Mouse (Mus musculus) embryonic facial prominence, embryonic 11.5 days (tissue): Measurements from ENCODE around the gene Ly6g. TPM values are rescaled to one million over a fixed set of nuclear protein-coding genes. Genes with fewer than 3 reads are reported as not detected.
"Not testable (repeated sequence)": the region's sequence is repeated elsewhere in the genome, so short reads cannot be mapped to it uniquely, and the experiment has no call there.

Experiments
- ATAC-seq: fragments of 200-750 bp; cut with Nextera tagmentation; replicated peaks from 2 replicates; pipeline ENCODE4 v1.8.0; 2017; ENCODE audit warnings: low read depth; ENCODE audit not compliant: insufficient number of reproducible peaks, low FRiP score, low TSS enrichment
- DNase-seq: peaks from one replicate; pipeline ENCODE4 v3.0.0-alpha.2; 2015; ENCODE audit warnings: low spot score
- H3K27ac ChIP-seq: fragments of 300-500 bp; sonication (generic); replicated peaks from 2 replicates; pipeline ENCODE4 v1.5.1; 2014; ENCODE audit warnings: mild to moderate bottlenecking, low read depth, low read length, control low read depth
- H3K27me3 ChIP-seq: fragments of 300-500 bp; sonication (generic); 2 replicates; pipeline ENCODE4 v1.6.1; 2014; ENCODE audit warnings: mild to moderate bottlenecking, low read length, moderate library complexity, mixed read lengths; ENCODE audit not compliant: control insufficient read depth, insufficient read depth
- H3K36me3 ChIP-seq: fragments of 300-500 bp; sonication (generic); replicated peaks from 2 replicates; pipeline ENCODE4 v1.6.1; 2014; ENCODE audit warnings: low read depth, mild to moderate bottlenecking, low read length, moderate library complexity, mixed read lengths; ENCODE audit not compliant: control insufficient read depth, insufficient read depth
- H3K4me1 ChIP-seq: fragments of 300-500 bp; sonication (generic); 2 replicates; pipeline ENCODE4 v1.6.1; 2014; ENCODE audit warnings: low read length, mixed read lengths; ENCODE audit not compliant: control insufficient read depth, insufficient read depth
- H3K4me2 ChIP-seq: fragments of 300-500 bp; sonication (generic); 2 replicates; pipeline ENCODE4 v1.6.1; 2014; ENCODE audit warnings: low read depth, mild to moderate bottlenecking, control low read depth, low read length, moderate library complexity
- H3K4me3 ChIP-seq: fragments of 300-500 bp; sonication (generic); 2 replicates; pipeline ENCODE4 v1.5.1; 2014; ENCODE audit warnings: low read depth, low read length, control low read depth
- H3K9ac ChIP-seq: fragments of 300-500 bp; sonication (generic); replicated peaks from 2 replicates; pipeline ENCODE4 v1.6.1; 2014; ENCODE audit warnings: mild to moderate bottlenecking, control low read depth, low read length
- H3K9me3 ChIP-seq: fragments of 300-500 bp; sonication (generic); replicated peaks from 2 replicates; pipeline ENCODE4 v1.6.1; 2016; ENCODE audit warnings: mild to moderate bottlenecking, low read length, inconsistent platforms, mixed read lengths; ENCODE audit not compliant: control insufficient read depth
- WGBS: fragments of 180-500 bp; shearing (Covaris S2); extraction: QIAGEN DNeasy Blood & Tissue Kit; methylation state at CpG from one replicate; pipeline ENCODE4 v1.1.7; 2014; 5-methylcytosine and 5-hydroxymethylcytosine counted together
- polyA plus RNA-seq: library from polyadenylated mRNA; unstranded; fragments of >200 nt; fragmentation: Nextera tagmentation; extraction: Ambion mirVana; gene quantifications from 2 replicates; pipeline ENCODE4 v1.2.1, GENCODE M21; 2014

The Ly6g gene
- polyA plus RNA-seq, 1 experiment from 2014 or later: not detected

DNA sequence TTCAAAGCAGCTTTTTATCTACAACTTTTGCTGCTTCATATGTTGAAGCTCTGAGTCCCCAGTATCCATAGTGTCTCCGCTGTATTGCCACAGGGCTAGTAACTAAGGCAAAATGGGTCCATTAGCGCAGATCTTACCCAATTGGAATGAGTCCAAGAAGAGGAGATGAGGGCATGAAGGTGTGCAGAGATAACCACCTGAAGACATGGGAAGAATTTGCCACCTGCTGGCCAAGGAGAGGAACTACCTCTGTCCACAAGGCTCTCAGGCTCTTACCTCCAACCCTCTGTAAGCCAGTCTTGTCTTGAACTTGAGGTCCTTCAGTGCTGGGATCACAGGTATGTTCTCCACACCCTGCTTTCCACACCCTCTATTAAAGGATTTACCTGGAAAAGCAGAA is 34.1 kb downstream of the Ly6g start:
- H3K4me1 ChIP-seq: no peaks in the 10 kb centered on the region
- no peaks in the 10 kb centered on the region for H3K27me3 ChIP-seq
- no peak overlapping the region for H3K9ac ChIP-seq
- no peak overlapping the region for H3K27ac ChIP-seq
- H3K4me3 ChIP-seq: no peak overlapping the region
- no peaks in the 10 kb centered on the region for H3K9me3 ChIP-seq
- no peak for ATAC-seq
- no peak overlapping the region for H3K4me2 ChIP-seq
- no peaks in the 10 kb centered on the region for H3K36me3 ChIP-seq
- 73% methylated on average over 2 of the region's 2 CpGs for WGBS
- DNase-seq: peak; percentile 48

DNA sequence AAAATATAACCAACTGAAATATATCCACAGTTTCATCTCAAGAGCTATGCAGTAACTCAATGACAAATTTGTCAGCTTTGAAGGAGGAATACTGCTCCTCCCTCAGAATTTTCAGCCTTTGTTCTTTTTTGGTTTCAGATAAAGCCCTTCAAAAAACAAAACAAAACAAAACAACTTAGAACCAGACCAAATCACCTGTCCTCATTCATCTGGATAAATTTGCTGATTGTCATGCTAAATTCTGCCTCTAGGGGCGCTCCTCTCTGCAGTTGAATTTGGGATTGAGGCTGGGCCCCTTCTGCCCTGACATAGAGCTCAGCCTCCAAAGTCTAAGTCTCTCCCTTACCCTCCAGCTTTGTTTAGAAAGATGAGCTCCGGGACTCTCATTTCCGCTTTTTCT is 35.5 kb downstream of the Ly6g start:
- H3K4me1 ChIP-seq, H3K4me2 ChIP-seq, H3K9ac ChIP-seq, ATAC-seq, H3K4me3 ChIP-seq, H3K27ac ChIP-seq, H3K9me3 ChIP-seq, H3K36me3 ChIP-seq, H3K27me3 ChIP-seq, DNase-seq: not testable (repeated sequence)
- WGBS: 0% methylated on average over 1 of the region's 3 CpGs

Other genes with a start within 250 kb of the Ly6g start
- gene Ly6i, start 171.8 kb upstream of the Ly6g start, polyA plus RNA-seq: not detected in 2 replicates
- 0.35 and 0.36 TPM in 2 replicates for gene Ly6a, start 157.2 kb upstream of the Ly6g start, polyA plus RNA-seq
- 0.79 and 1.3 TPM in 2 replicates for gene Ly6c1, start 106.4 kb upstream of the Ly6g start, polyA plus RNA-seq
- 0.71 TPM in 1 of 2 replicates, not detected in the other for gene Ly6c2, start 43.3 kb upstream of the Ly6g start, polyA plus RNA-seq
- gene BC025446, start 61.1 kb downstream of the Ly6g start, polyA plus RNA-seq: not detected in 2 replicates
- not detected in 2 replicates for gene Ly6f, start 113.2 kb downstream of the Ly6g start, polyA plus RNA-seq